Mouse (Mus musculus) embryonic fibroblast, embryonic 13.5 days (primary cell): ENCODE results near the gene Tomm22.

Experiments used
- CTCF ChIP-seq: IDR thresholded peaks from 2 replicates; pipeline ENCODE4 v1.5.1; 2011; ENCODE audit warnings: mild to moderate bottlenecking, control low read depth, low read length, moderate library complexity, borderline replicate concordance; ENCODE audit not compliant: insufficient read depth
- POLR2A ChIP-seq: IDR thresholded peaks from 2 replicates; pipeline ENCODE4 v1.6.1; 2011; ENCODE audit warnings: low read depth, mild to moderate bottlenecking, control low read depth, low read length, moderate library complexity

DNA sequence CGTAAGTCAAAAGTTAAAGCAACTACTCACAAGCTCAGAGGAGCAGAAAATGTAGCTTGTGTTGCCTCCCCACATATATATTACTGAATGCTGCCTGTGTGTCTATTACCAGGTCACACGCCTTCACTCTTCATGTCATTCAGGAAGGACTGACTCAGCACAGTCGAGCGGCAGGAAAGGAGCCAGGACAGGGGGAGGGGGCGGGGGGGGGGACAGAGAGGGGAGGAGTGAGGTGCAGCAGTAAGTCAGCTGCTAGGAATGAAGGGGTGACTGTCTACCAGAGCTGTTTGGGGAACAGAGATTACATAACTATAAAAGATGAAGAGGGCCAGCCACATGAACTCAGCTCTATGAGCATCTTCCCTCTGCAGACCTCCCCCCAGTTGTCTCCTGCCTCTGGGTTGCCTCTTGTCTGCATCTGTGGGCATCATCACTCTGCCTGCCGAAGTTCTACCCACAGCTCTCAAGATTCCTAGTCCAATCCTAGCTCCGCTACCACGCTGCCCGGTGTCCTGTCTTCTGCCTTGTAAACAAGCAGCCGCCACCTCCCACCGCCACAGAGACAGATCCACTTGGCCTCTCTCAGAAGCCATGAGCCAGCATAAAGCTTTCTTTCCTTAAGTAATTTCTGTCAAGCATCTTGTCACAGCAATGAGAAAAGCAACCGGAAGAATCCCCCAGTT lies 29.4 kb upstream of the Tomm22 start:
- no peak for TF ChIP-seq CTCF
- TF ChIP-seq POLR2A = no peak
